Mouse (Mus musculus): ENCODE measurements around the gene Bzw2. TPM values are rescaled to one million over a fixed set of nuclear protein-coding genes. Genes with fewer than 3 reads are reported as not detected.

Bzw2 gene
- total RNA-seq, 4 experiments from 2014 or later: 43.9 to 52.6 (median 44.6) TPM

DNA sequence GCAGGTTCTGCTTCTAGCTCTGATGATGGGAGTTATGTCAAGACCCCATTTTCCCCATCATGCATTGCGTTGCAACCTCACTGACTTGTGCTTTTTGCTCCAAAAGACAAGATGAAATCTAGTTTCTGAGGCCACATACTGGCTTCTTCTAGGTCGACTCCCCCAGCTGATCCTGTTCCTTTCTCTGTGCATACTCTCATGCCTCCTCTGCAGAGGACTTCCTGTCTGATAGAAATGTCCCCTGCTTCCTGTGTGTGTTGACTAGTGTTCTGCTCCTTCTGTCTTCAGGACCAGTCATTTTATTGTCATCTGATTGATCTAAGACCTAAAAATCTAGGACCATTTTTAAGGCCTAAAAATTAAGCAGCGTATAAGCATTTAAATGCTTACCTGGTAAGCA, 22.5 kb downstream of the Bzw2 start:
- DNase-seq (ENCODE audit: low spot score in 2 of 2): no peak

DNA sequence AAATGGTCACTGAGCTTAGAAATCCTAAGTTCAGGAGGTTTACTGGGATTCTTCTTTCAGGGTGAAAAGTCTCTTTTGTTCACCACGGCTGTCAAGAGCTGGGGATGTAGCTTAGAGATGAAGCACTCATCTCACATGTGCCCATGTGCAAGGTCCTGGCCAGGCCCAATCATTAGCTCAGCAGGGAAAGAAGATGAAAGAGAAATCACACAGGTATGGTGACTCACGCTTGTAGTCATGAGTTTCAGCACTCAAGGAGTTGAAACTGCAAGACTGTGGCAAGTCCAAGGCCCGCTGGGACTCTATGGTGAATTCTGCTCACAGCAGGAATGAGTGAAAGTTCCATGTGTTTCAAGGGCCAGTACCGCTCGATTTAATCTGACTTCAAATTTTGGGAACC, 23.8 kb downstream of the Bzw2 start:
- DNase-seq (ENCODE audit: low spot score in 2 of 2): no peak

DNA sequence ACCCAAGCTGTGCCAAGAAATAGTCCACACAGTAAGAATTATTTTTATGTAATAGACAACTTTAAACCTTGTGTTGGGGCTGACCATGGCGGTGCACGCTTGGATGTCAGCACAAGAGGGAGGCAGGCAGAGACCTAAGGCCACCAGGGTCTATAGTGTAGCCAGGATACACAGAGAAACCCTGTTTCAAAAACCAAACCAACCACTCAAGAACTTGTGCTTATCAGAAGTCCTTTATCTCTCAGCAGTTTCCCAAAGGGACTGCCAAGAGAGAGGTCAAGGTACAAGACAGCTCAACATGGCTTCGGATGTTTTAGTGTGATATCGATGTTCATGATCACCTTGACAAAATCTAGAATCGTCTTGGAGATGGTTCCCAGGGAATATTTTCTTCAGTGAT, 24.3 kb downstream of the Bzw2 start:
- DNase-seq (ENCODE audit: low spot score in 2 of 2): no peak

DNA sequence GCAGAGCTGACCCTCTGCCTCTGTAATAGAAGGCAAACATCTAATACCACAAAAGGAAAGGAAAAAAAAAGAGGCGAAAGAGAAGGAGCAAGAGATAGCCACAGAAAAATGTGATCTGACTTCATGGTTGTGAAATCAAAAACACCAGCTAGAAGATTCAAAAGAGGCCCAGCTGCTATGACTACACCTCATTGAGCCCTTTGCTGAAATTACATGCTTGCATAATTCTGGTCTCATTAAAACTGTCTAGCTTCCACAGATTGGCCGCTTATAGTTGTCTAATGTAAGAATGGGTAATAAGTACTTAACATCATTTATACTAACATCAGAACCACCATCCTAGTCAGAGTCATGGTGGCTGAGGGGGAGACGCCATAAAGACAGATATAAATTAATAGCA, 25.2 kb downstream of the Bzw2 start:
- no peak for DNase-seq (ENCODE audit: low spot score in 2 of 2)

DNA sequence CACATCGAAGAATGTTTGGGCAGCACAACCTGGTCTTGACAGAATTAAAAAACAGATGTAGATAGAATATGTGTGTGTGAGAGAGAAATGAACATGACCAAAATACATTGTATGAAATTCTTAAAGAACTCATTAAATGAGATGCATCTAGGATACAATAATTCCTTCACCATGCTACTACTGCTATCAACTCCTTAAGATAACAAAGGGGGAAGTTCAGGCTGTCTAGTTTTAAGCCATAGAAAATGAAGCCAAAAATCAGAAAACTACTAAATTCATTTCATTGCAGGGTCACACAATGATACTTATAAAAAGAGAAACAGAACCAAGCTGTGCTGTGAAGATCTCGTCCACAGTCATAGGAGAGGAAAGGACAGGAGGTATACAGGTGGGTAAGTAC, 25.6 kb downstream of the Bzw2 start:
- DNase-seq (ENCODE audit: low spot score in 2 of 2): no peak

DNA sequence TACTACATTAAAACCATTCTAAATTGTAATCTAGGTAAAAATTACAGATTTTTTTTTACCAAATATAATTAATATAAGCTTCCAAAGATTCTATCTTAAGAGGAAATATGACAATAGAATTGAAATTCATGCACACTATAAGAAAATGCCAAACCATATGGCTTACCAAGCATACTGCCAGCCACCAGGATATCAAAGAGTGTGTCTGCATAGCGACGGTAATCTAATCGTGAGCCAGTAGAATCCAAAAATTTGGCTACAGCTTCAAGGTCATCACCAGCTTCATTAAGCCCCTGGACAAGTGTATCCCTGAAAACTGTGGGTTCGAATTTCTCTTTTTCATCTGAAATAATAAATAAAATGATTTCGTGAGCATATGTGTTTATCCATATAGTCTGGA, 28.1 kb downstream of the Bzw2 start:
- DNase-seq (ENCODE audit: low spot score in 2 of 2): no peak

DNA sequence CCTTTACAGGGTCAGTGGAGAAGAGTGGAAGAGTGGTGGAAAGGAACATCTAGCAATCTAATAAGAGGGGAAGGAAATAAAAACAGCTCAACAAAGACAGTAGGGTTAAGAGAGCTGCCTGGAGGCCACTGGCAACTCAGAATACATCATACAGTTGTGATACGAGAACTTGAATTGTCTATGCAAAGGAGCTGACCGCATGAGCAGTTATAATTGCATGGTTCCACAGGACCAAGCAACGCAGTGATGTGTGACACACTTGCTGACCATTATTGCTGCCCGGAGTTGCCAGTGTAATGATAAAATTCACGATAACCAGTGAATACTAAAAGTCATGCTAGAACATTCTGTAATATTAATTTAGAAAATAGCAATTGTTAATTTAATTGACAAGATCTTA, 31.8 kb downstream of the Bzw2 start:
- no peak for DNase-seq (ENCODE audit: low spot score in 2 of 2)

DNA sequence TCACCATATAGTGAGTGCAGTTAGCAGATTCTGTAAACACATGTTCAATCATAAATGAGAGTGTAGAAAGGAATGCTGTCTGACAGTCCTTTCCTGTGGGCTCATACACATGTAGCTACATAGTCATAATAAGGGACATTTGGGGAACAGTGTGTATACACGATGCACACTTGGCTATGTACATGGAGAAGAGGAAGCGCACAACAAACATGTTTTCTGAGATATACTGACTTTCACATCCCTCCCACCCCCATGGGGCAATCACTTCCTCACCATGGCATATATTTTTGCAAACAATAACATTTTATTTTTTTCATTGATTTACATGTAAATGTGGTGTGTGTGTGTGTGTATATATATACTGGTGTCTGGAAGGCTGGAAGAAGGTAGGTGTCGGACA, 38.6 kb downstream of the Bzw2 start:
- DNase-seq (ENCODE audit: low spot score in 2 of 2): no peak

DNA sequence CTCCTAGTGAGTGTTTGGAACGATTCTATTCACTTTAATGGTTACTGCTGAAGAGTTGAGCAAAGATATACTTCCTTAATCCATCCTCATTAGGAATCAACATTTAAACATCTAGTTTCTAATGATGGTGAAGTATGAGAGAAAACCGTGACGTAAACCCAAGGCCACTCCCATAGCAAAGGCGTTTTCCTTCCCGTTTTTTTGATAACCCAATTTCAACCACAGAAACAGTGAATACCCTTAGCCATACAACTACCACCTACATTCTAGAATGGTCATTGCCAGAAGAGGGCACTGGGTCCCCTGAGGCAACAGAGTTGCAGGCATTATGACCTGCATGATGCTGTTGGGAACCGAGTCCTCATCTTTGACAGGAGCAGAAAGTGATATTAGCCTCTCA, 40.7 kb downstream of the Bzw2 start:
- DNase-seq (ENCODE audit: low spot score in 2 of 2): no peak

DNA sequence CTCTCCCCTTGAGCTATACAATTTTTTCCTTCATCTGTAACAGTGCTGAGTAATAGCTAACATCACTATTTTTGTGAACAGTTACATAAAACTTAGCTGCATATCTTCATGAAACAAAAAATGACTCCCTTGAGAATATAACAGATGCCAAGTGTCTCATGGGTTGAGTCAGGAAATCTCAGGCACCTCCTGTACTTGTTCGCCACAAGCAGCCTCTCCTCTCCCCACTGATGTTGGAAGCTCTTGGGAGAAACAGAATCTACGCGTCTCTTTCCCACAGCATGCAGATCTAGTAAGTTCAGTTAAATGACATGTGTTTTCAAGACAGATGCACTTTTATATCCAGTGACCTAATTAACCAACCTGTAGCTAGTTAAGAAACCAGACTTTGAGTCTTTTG, 45.8 kb downstream of the Bzw2 start:
- DNase-seq (ENCODE audit: low spot score in 2 of 2): peak in 1 of 2 experiments; percentile 46

DNA sequence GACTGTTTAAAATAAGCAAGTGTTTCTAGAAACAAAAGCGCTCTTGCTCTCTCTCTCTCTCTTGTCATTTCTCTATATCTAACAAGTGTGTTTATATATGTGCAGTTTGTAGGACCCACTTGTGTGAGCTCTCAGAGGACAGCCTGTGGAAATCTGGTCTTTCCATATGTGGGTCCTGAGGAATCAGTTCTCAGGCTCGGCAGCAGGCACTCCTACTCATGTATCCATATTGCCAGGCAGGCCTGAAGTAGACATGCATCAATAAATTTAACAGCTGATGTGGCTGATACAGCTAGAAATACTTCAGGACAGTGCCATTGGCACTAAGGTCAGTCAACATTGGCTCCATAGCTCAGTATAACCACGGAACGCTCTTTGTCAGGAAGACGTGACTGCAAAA, 46.8 kb downstream of the Bzw2 start:
- DNase-seq (ENCODE audit: low spot score in 2 of 2): no peak

DNA sequence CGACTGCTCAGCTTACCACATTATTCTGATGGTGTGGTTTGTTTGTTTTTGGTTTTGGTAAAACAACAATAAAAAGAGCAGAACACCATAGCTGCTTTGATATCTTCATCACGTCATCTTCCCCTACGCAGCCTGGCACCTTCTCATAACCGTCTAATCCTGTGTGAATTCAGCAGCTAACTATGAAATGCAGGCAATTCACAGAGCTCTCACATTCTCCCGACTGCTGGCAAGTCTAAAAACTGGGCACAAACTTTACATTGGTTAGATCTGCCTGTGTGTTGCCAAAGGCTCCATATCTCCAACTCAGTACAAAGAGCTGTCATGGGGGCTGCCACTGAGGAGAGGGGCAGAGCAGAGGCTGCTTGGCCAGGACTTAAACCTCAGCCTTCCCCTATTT, 47.4 kb downstream of the Bzw2 start:
- peak in 1 of 2 experiments; percentile 24 for DNase-seq (ENCODE audit: low spot score in 2 of 2)

DNA sequence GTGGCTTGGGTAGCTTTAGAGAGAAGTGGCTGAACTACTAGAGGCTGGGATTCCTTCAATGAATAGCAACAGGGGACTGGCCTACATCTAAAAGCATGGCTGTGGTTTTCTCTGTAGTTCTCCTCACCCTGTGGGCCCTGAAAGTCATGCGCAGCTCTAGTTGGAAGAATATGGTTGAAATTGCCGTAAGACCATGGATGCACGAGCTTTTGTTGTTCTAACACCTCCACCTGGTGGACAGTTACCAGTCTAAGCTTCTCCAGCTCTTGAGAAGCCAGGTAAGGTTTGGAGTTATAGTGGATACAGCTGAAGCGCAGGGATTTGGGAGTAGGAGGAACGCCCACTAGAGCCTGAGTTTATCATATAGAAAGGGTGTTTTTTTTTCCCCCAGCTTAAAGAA, 49.4 kb downstream of the Bzw2 start:
- no peak for DNase-seq (ENCODE audit: low spot score in 2 of 2)

DNA sequence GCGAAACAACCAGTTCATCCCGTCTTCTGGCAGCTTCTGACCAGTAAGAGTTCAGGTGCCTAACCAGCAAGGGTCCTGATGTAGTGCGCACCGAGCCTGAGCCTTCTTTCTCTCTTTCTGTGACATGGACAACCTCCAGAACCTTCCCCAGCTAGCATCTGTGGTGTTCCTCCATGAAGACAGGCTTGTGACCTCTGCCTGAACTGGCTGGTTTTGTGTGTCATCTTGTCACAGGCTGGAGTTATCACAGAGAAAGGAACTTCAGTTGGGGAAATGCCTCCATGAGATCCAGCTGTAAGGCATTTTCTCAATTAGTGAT, 54.3 kb downstream of the Bzw2 start:
- DNase-seq (ENCODE audit: low spot score in 2 of 2): no peak

DNA sequence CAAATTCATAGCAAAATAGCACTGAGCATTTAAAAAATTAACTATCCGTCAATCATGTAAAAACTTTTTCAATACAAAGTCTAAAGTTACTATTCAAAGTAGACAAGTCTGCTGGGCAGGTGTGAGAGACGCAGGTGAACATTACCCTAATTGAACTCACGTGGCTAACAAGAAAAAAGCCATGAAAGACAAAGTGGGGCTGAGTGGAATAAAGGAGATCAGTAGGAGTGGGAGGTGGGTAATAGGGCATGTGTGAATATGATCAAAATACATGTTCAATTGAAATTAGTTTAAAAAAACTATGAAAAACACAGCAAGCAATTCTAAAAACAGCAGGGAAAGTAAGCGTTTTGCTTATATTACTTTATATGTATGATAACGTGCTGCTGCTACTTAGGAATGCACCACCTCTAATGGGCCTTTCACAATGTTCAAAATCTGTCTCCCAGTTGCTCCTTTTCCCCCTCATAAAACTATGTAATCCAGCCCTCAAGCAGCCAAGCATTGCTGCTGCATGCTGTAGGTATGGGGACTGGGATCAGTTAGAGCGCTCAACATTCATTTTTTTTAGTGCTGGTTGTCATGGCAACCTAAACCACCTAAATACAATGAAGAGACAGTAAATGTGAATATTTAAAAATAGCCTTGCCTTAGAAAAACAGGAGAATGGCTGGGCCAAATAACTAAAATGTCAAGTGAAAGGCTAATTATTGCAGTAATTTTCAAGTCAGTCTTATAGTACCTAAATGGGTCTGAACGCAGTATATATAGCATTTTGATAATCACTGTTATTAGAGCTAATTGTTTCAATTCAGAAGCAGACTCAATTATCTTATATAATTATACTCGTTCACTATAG, 54.9 kb downstream of the Bzw2 start:
- DNase-seq (ENCODE audit: low spot score in 2 of 2): peak in 1 of 2 experiments; percentile 35

DNA sequence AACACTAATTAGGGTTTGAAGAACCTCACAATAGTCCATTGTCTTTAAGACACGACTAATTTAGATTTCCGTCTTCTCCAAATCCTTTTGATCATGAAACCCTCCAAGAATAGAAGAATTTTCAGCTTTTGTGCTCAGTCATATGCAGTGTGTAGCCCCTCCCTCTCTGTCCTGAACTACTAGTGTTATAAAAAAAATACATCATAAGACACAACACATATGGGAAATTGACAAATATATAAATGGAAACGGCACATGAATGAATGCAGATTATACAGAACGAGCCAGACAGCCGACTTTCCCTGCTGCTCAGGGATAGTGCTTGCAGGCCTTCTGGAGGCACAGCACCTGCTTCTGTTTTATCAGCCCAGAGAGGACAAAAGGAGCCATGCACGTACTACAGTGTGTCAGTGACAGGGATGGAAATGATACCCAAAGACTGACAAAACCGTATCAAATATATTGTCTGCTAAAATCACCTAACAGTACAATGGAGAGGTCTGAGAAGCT, 62.5 kb downstream of the Bzw2 start:
- DNase-seq (ENCODE audit: low spot score in 2 of 2): no peak

DNA sequence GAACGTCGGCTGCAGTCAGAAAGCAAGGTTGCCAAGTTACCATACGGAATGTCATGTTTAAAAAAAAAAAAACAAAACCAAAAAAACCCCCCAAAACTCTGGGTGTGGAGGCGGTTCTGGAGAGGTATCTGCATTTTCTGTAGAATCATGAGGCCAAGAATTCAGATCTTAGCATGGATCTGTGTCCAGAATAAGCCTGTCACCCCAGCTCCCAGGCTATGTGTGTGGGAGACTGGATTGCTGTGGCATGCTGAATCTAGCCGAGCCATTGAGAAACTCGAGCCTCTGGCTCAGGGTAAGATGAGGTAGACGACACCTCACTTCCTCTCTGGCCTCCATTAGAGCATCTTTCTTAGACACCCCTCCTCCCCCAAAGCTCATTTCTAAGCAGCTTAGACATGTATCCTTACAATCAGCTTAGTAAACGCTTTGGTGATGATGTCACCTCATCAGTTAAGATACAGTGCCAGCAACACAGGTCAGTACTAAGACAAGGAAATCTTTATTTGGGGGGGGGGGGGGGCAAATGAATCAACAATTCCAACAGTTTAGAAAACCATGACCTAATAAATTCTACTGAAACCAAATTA, 64.7 kb downstream of the Bzw2 start:
- peak in 1 of 2 experiments; percentile 63 for DNase-seq (ENCODE audit: low spot score in 2 of 2)

DNA sequence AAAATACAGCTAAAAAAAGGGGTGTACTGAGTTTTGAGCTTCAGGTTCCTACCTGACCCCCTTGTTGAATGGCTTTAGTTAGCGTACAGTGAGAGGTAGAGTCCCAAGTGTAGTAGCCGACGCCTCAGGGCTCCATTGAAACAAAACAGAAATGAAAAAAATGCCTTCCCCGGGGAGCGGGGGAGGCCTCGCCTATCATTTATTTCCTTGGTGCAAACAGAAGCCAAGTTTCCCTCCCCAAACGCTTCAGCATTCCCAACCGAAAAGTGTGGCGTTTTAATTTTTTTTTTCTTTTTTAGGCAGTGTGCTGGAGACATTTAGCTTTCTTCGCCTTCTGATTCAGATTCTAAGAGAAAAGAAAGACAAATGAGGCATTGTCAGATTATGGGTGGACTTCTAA, 65.9 kb downstream of the Bzw2 start:
- no peak for DNase-seq (ENCODE audit: low spot score in 2 of 2)

DNA sequence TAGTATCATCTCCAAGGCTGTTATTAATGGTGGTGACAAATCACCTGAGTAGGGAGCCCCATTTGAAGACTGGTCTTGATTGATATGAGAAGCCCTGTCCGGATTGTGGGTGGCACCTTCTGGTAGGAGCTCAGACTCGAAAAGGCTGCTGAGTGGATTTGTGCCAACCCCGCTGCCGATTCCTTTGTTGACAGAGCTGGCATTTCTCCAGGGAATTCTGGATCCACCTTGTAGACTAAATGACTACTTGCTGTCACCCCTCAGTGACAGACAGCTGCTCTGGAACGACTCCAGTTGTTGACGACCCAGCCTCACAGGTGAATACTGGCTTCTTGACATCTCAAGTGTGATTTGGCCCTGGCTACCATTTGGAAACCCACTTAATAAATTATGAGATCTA, 68.7 kb downstream of the Bzw2 start:
- no peak for DNase-seq (ENCODE audit: low spot score in 2 of 2)

DNA sequence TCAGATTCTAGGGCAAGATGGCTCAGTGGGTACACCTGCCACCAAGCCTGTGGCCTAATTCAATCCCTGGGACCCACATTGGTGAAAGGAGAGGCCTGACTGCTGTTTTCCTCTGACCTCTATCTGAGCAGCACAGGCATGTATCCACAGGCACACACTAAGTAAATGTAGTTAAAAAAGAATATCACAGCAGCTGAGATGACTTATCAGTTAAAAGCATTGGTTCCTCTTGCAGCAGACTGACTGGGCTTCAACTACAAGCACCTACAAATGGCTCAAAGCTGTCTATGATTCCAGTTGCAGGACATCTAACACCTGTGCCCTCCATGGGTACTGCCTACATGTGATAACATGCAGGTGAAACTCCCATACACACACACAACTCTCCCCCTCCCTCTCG, 69.1 kb downstream of the Bzw2 start:
- DNase-seq (ENCODE audit: low spot score in 2 of 2): no peak

DNA sequence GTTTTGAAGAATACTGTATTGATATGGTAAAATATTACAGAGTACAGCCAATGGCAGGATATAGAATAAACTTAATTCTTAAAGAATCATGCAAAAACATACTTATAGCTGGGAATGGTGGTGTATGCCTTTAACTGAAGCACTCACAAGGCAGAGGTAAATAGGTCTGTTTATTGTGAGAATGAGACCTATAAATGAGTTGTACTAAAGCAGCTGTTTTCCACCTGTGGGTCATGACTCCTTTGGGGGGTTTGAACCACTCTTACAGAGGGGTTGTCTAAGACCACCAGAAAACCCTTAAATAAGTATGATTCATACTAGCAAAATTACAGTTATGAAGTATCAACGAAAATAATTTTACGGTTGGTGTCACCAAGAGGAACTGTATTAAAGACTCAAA, 72.5 kb downstream of the Bzw2 start:
- DNase-seq (ENCODE audit: low spot score in 2 of 2): no peak

DNA sequence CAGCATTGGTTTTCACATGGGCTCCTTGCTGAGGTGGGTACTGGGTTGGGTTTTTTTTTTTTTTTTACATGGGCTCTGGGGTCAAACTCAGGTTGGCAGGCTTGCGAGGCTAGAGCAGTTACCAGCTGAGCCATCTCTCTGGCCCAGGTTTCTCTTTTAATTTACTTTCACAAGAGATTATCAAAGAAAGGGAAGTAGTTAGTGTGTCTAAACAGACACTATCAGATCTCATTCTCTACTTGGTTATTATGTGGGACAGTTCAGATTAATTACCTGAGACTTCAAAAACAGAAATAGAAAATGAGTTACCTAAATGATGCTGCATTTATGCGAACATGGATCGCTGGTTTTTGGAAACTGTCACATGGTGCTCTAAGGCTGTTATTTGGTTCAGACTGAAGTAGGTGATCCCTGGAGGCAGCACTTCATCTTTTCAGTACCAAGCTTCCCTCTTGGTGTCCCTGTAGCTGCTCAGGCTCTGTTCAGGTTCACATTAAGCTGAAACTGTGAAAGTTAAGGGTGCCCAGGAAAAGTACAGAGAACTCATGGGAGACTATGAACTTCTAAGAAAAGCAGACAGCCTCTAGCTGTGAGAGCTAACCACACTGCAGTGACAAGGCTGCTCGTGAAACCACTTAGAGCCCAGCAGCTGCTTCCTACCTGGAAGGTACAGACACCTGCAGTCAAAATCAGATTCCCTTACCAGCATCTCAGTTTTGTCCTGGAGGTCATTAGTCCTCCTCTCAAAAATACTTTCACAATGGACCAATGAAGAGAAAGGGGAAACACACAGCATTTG, 79.6 kb downstream of the Bzw2 start:
- DNase-seq (ENCODE audit: low spot score in 2 of 2): no peak

Data from left cerebral cortex, adult 8-10 months (tissue).